Comparison of ENCODE assay signal across 8 mouse cellular contexts in genomic region chr4:134922925-134923244, GRCm38 (mm10). TPM values are rescaled to one million over a fixed set of nuclear protein-coding genes. Genes with fewer than 3 reads are reported as not detected.
A peak's percentile ranks its signal among the peaks of the same experiment; 100 is the strongest.
DNase-seq lines count a peak whose midpoint lies in the region; ATAC-seq lines count a peak whose summit lies in the region.

No protein-coding gene starts in this region.

- peak; percentile 30; the same call in 1 of the 2 replicates for ATAC-seq in liver, embryonic 13.5 days (ENCODE audit: low read depth)
- peak; percentile 70 for ATAC-seq in neural tube, embryonic 12.5 days (ENCODE audit: low FRiP score, low read depth)

- no peaks in the 10 kb centered on the region for H3K9me3 ChIP-seq in liver, embryonic 13.5 days (replicated peaks)
- H3K9me3 ChIP-seq in neural tube, embryonic 12.5 days, result no peaks in the 10 kb centered on the region

- H3K4me2 ChIP-seq in liver, embryonic 13.5 days, result peak overlapping the region; percentile 76
- H3K4me2 ChIP-seq in neural tube, embryonic 12.5 days (replicated peaks), result peak overlapping the region; percentile 92

- H3K4me3 ChIP-seq in liver, embryonic 13.5 days (replicated peaks), result peak overlapping the region; percentile 92
- H3K4me3 ChIP-seq in neural tube, embryonic 12.5 days, result peak overlapping the region; percentile 99

- H3K27ac ChIP-seq in liver, embryonic 13.5 days, result peak overlapping the region; percentile 90
- peak overlapping the region; percentile 21; the same call in 1 of the 2 replicates for H3K27ac ChIP-seq in neural tube, embryonic 12.5 days

- peaks cover 40% of the 10 kb centered on the region for H3K36me3 ChIP-seq in liver, embryonic 13.5 days
- H3K36me3 ChIP-seq in neural tube, embryonic 12.5 days, result peaks cover 26% of the 10 kb centered on the region

- WGBS in liver, embryonic 13.5 days (ENCODE audit: insufficient replicate concordance), result 0% methylated on average over 13 of the region's 13 CpGs
- 2% methylated on average over 13 of the region's 13 CpGs for WGBS in neural tube, embryonic 12.5 days

- H3K9ac ChIP-seq in liver, embryonic 13.5 days, result peak overlapping the region; percentile 79
- peak overlapping the region; percentile 69 for H3K9ac ChIP-seq in neural tube, embryonic 12.5 days

- H3K4me1 ChIP-seq in liver, embryonic 13.5 days (replicated peaks), result peaks cover 64% of the 10 kb centered on the region
- peaks cover 18% of the 10 kb centered on the region for H3K4me1 ChIP-seq in neural tube, embryonic 12.5 days

- DNase-seq in cerebellum, adult 11 months, result peak; percentile 59
- DNase-seq in cerebellum, adult 9-10 months, result no peak
- peak; percentile 79 for DNase-seq in embryo, embryonic 11 days
- DNase-seq in heart, adult 9 months (ENCODE audit: low spot score in 2 of 2), result peak; percentile 81 to 85
- peak; percentile 85 for DNase-seq in kidney, adult 9 months
- DNase-seq in liver, embryonic 13.5 days, result peak; percentile 45
- peak; percentile 72 for DNase-seq in testis, postnatal 14 days (ENCODE audit: low spot score)

- H3K27me3 ChIP-seq in liver, embryonic 13.5 days, result no peaks in the 10 kb centered on the region
- no peaks in the 10 kb centered on the region for H3K27me3 ChIP-seq in neural tube, embryonic 12.5 days (replicated peaks)

RNA-seq across cellular contexts. Expression of gene Rsrp1, which starts 0.5 kb away (rescaled TPM):
- 232 and 286 TPM in 2 replicates for polyA plus RNA-seq in liver, embryonic 13.5 days (2015; fragmentation: Nextera tagmentation; extraction: Ambion mirVana)
- 470 and 511 TPM in 2 replicates for polyA plus RNA-seq in neural tube, embryonic 12.5 days (2016; fragmentation: Nextera tagmentation; extraction: Ambion mirVana)

RNA-seq across cellular contexts. Expression of gene Syf2, which starts 7.8 kb away (rescaled TPM):
- 61.7 and 77.5 TPM in 2 replicates for polyA plus RNA-seq in liver, embryonic 13.5 days (2015; fragmentation: Nextera tagmentation; extraction: Ambion mirVana)
- polyA plus RNA-seq in neural tube, embryonic 12.5 days (2016; fragmentation: Nextera tagmentation; extraction: Ambion mirVana), result 82.6 and 85.0 TPM in 2 replicates

RNA-seq across cellular contexts. Expression of gene Tmem50a, which starts 8.1 kb away (rescaled TPM):
- 83.1 and 92.7 TPM in 2 replicates for polyA plus RNA-seq in liver, embryonic 13.5 days (2015; fragmentation: Nextera tagmentation; extraction: Ambion mirVana)
- polyA plus RNA-seq in neural tube, embryonic 12.5 days (2016; fragmentation: Nextera tagmentation; extraction: Ambion mirVana), result 179 and 183 TPM in 2 replicates

RNA-seq across cellular contexts. Expression of gene Rhd, which starts 58.5 kb away (rescaled TPM):
- polyA plus RNA-seq in liver, embryonic 13.5 days (2015; fragmentation: Nextera tagmentation; extraction: Ambion mirVana), result 545 and 561 TPM in 2 replicates
- polyA plus RNA-seq in neural tube, embryonic 12.5 days (2016; fragmentation: Nextera tagmentation; extraction: Ambion mirVana), result 5.4 and 6.7 TPM in 2 replicates
